Mouse (Mus musculus) erythroblast, adult 5-6 weeks (primary cell): ENCODE results near the gene Stat5b. TPM values are rescaled to one million over a fixed set of nuclear protein-coding genes. Genes with fewer than 3 reads are reported as not detected.
A peak's percentile ranks its signal among the peaks of the same experiment; 100 is the strongest.

Experiments used
- ATAC-seq: replicated peaks from 2 replicates; pipeline ENCODE4 v1.8.0; 2016; ENCODE audit warnings: moderate number of reproducible peaks, mild to moderate bottlenecking, moderate TSS enrichment, inconsistent platforms; ENCODE audit not compliant: poor library complexity, low FRiP score, severe bottlenecking
- total RNA-seq, 2 experiments: library from RNA; stranded (forward) in 1 of 2; stranded (reverse) in 1 of 2; fragments of 150-400 nt in 1 of 2; fragments of 200-764, 138-1000 nt in 1 of 2; gene quantifications; 2 replicates each; pipeline versions ENCODE4 v1.2.3 to v1.2.4; 2015 to 2017; ENCODE audit warnings: low replicate concordance in 2 of 2

The Stat5b gene
- total RNA-seq, 2 experiments from 2014 or later: 10.3 to 14.8 TPM

GRCm38 (mm10) chr11:100844121-100844520 lies 6.4 kb downstream of the Stat5b start:
- ATAC-seq: no peak

GRCm38 (mm10) chr11:100843070-100843669 lies 7.4 kb downstream of the Stat5b start:
- no peak for ATAC-seq

- ATAC-seq: no peak
These were observed 8.5 kb downstream of the Stat5b start for GRCm38 (mm10) chr11:100842025-100842424.

GRCm38 (mm10) chr11:100840866-100841265 lies 9.7 kb downstream of the Stat5b start:
- peak; percentile 87 for ATAC-seq

GRCm38 (mm10) chr11:100839523-100839922 lies 11.0 kb downstream of the Stat5b start:
- ATAC-seq: no peak

GRCm38 (mm10) chr11:100838894-100839293 lies 11.6 kb downstream of the Stat5b start:
- no peak for ATAC-seq

- ATAC-seq: no peak
These were observed 13.4 kb downstream of the Stat5b start for GRCm38 (mm10) chr11:100836923-100837702.

- 0 out of 2 replicates have a peak, but pooled peaks have one; percentile 51 for ATAC-seq
These were observed 17.1 kb downstream of the Stat5b start for GRCm38 (mm10) chr11:100833466-100833865.

- ATAC-seq: no peak
These were observed 19.1 kb downstream of the Stat5b start for GRCm38 (mm10) chr11:100831396-100831795.

GRCm38 (mm10) chr11:100829691-100830090 lies 20.8 kb downstream of the Stat5b start:
- ATAC-seq: no peak

- ATAC-seq: no peak
These were observed 21.8 kb downstream of the Stat5b start for GRCm38 (mm10) chr11:100828676-100829151.

- ATAC-seq: peak; percentile 23; the same call in 1 of the 2 replicates
These were observed 24.2 kb downstream of the Stat5b start for GRCm38 (mm10) chr11:100826161-100826866.

GRCm38 (mm10) chr11:100825451-100825850 lies 25.1 kb downstream of the Stat5b start:
- no peak for ATAC-seq

- ATAC-seq: no peak
These were observed 26.0 kb downstream of the Stat5b start for GRCm38 (mm10) chr11:100824496-100824895.

GRCm38 (mm10) chr11:100823543-100824313 lies 26.8 kb downstream of the Stat5b start:
- no peak for ATAC-seq

GRCm38 (mm10) chr11:100822365-100822764 lies 28.2 kb downstream of the Stat5b start:
- no peak for ATAC-seq

GRCm38 (mm10) chr11:100821605-100822220 lies 28.8 kb downstream of the Stat5b start:
- no peak for ATAC-seq

- no peak for ATAC-seq
These were observed 30.5 kb downstream of the Stat5b start for GRCm38 (mm10) chr11:100820047-100820446.

GRCm38 (mm10) chr11:100819626-100820025 lies 30.9 kb downstream of the Stat5b start:
- no peak for ATAC-seq
